Mouse (Mus musculus) c-Kit-negative CD71-positive TER-119-positive erythroid progenitor cells, embryonic 14.5 days (primary cell): ENCODE data around the gene Prn.

Source experiments
- DNase-seq: peaks from one replicate; pipeline ENCODE4 v3.0.0-alpha.2; 2013; ENCODE audit warnings: low read depth, low spot score

Prn gene

GRCm38 (mm10) chr2:131995742-131996141, 86.0 kb downstream of the Prn start:
- no peak for DNase-seq

GRCm38 (mm10) chr2:131996369-131996768, 86.6 kb downstream of the Prn start:
- DNase-seq = no peak

- DNase-seq = no peak
Observed at GRCm38 (mm10) chr2:131997356-131997755, 87.6 kb downstream of the Prn start.

- no peak for DNase-seq
Observed at GRCm38 (mm10) chr2:132001696-132002334, 92.1 kb downstream of the Prn start.

- no peak for DNase-seq
Observed at GRCm38 (mm10) chr2:132003916-132004315, 94.2 kb downstream of the Prn start.

GRCm38 (mm10) chr2:132004495-132005136, 94.9 kb downstream of the Prn start:
- DNase-seq = no peak

GRCm38 (mm10) chr2:132005445-132005844, 95.7 kb downstream of the Prn start:
- DNase-seq = no peak
